Mouse (Mus musculus) hindbrain, embryonic 15.5 days (tissue): Measurements from ENCODE around the gene Dnajc28. TPM values are rescaled to one million over a fixed set of nuclear protein-coding genes. Genes with fewer than 3 reads are reported as not detected.

Experiments used
- ATAC-seq: fragments of 200-750 bp; cut with Nextera tagmentation; 2 replicates; pipeline ENCODE4 v1.8.0; 2017; ENCODE audit warnings: low read depth, moderate number of reproducible peaks, moderate TSS enrichment; ENCODE audit not compliant: low FRiP score
- H3K27ac ChIP-seq: fragments of 300-500 bp; sonication (generic); replicated peaks from 2 replicates; pipeline ENCODE4 v1.5.1; 2015; ENCODE audit warnings: mild to moderate bottlenecking, inconsistent platforms
- H3K27me3 ChIP-seq: fragments of 300-500 bp; sonication (generic); 2 replicates; pipeline ENCODE4 v1.6.1; 2015; ENCODE audit warnings: control low read depth, inconsistent platforms
- H3K36me3 ChIP-seq: fragments of 300-500 bp; sonication (generic); 2 replicates; pipeline ENCODE4 v1.6.1; 2015; ENCODE audit warnings: control low read depth, inconsistent platforms
- H3K4me1 ChIP-seq: fragments of 300-500 bp; sonication (generic); replicated peaks from 2 replicates; pipeline ENCODE4 v1.6.1; 2015; ENCODE audit warnings: control low read depth, inconsistent platforms
- H3K4me2 ChIP-seq: fragments of 300-500 bp; sonication (generic); 2 replicates; pipeline ENCODE4 v1.6.1; 2015; ENCODE audit warnings: moderate library complexity, mild to moderate bottlenecking, inconsistent platforms
- H3K4me3 ChIP-seq: fragments of 300-500 bp; sonication (generic); 2 replicates; pipeline ENCODE4 v1.5.1; 2015; ENCODE audit warnings: mild to moderate bottlenecking, inconsistent platforms
- H3K9ac ChIP-seq: fragments of 300-500 bp; sonication (generic); 2 replicates; pipeline ENCODE4 v1.6.1; 2015; ENCODE audit warnings: inconsistent platforms
- H3K9me3 ChIP-seq: fragments of 300-500 bp; sonication (generic); 2 replicates; pipeline ENCODE4 v1.6.1; 2016; ENCODE audit warnings: control low read depth, inconsistent platforms
- WGBS: fragments of 180-500 bp; shearing (Covaris S2); methylation state at CpG from one replicate; pipeline ENCODE4 v1.1.7; 2015; 5-methylcytosine and 5-hydroxymethylcytosine counted together
- polyA plus RNA-seq: library from polyadenylated mRNA; unstranded; fragments of >200 nt; fragmentation: Nextera tagmentation; extraction: Ambion mirVana; gene quantifications from 2 replicates; pipeline ENCODE4 v1.2.1, GENCODE M21; 2015

Dnajc28 gene
- polyA plus RNA-seq, 1 experiment from 2014 or later = 5.6 TPM

DNA sequence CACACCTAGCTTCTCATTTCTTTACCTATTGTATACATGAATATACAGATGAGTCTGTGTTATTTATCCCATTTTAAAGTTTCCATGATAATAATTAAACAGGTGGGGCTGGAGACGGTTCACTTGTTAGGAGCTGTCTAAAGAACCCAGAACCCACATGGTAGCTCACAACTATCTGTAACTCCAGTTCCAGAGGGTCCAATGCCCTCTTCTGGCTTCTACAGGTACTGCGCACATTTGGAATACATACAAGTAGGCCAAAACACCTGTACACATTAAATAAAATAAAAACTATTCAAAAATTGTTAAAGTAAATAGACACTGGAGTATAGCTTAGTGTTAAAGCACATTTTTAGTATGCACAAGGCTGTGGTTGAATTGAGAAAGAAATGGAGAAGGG, 36.5 kb downstream of the Dnajc28 start:
- ATAC-seq = no peak
- Histone ChIP-seq H3K27me3 (no peaks in the 10 kb centered on the region), H3K36me3 (peaks cover 23% of the 10 kb centered on the region), H3K4me3 (no peak overlapping the region), H3K9me3 (no peaks in the 10 kb centered on the region), H3K4me2 (no peak overlapping the region), H3K4me1 (no peaks in the 10 kb centered on the region), H3K27ac (no peak overlapping the region), H3K9ac (no peak overlapping the region)
- 73% methylated on average over 2 of the region's 2 CpGs for WGBS

- peaks cover 15% of the 10 kb centered on the region for H3K36me3 ChIP-seq
- H3K4me3 ChIP-seq = no peak overlapping the region
- H3K4me1 ChIP-seq = no peaks in the 10 kb centered on the region
- 81% methylated on average over 14 of the region's 14 CpGs for WGBS
- no peaks in the 10 kb centered on the region for H3K27me3 ChIP-seq
- no peak overlapping the region for H3K4me2 ChIP-seq
- no peak for ATAC-seq
- H3K9me3 ChIP-seq = no peaks in the 10 kb centered on the region
- no peak overlapping the region for H3K27ac ChIP-seq
- no peak overlapping the region for H3K9ac ChIP-seq
Observed at GRCm38 (mm10) chr16:91578980-91579720, 39.7 kb downstream of the Dnajc28 start.

DNA sequence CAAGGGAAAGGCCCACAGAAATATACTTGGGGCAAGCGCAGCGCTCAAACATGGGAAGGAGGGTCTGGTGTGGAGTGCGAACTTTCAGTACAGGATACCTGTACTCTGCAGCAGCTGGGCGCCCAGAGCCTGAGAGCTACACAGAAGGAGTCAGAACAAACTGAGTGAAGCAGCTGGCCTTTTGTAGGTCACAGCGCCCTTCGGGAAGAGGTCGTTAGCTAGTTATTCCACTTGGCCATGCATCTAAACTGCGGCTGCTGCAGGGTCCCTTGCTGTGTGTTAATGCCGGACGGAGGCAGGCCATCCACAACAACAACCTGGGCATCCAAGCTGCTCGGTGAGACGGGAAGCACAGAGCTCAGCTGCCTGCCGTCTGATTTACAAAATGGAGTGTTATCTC, 43.7 kb downstream of the Dnajc28 start:
- no peak for ATAC-seq
- Histone ChIP-seq H3K27ac (no peak overlapping the region), H3K36me3 (peaks cover 11% of the 10 kb centered on the region; the same call in 1 of the 2 replicates), H3K4me1 (no peaks in the 10 kb centered on the region), H3K9me3 (no peaks in the 10 kb centered on the region), H3K4me3 (no peak overlapping the region), H3K4me2 (no peak overlapping the region), H3K9ac (no peak overlapping the region), H3K27me3 (no peaks in the 10 kb centered on the region)
- WGBS = 68% methylated on average over 13 of the region's 13 CpGs

GRCm38 (mm10) chr16:91571105-91571504, 47.7 kb downstream of the Dnajc28 start:
- H3K27me3 ChIP-seq = no peaks in the 10 kb centered on the region
- H3K4me3 ChIP-seq = no peak overlapping the region
- H3K4me1 ChIP-seq = no peaks in the 10 kb centered on the region
- H3K27ac ChIP-seq = no peak overlapping the region
- no peak overlapping the region for H3K4me2 ChIP-seq
- H3K9ac ChIP-seq = no peak overlapping the region
- H3K9me3 ChIP-seq = no peaks in the 10 kb centered on the region
- H3K36me3 ChIP-seq = 0 out of 2 replicates have a peak, but pooled peaks cover 3% of the 10 kb centered on the region
- WGBS = 78% methylated on average over 3 of the region's 3 CpGs
- ATAC-seq = no peak

DNA sequence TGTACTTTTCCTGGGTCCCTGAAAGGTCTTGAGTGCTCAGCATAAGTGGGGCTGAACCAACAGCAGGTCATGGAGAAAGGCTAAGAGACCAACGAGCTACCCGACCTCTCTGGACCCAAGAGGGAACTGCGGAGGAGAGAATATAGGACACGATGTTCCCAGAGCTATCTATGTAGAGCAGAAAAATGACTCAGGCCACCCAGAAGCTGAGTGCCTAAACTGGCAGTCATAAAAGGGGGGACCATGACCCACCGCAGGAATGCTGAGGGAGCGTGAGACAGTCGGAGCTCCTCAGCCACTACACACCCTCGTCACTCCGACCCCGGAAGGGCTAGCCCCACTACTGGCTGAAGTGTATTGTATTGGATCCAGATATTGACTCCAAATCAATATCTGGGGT, 49.9 kb downstream of the Dnajc28 start:
- Histone ChIP-seq H3K4me2 (no peak overlapping the region), H3K9ac (no peak overlapping the region), H3K4me3 (no peak overlapping the region), H3K9me3 (no peaks in the 10 kb centered on the region), H3K27ac (no peak overlapping the region), H3K36me3 (peaks cover 11% of the 10 kb centered on the region), H3K4me1 (no peaks in the 10 kb centered on the region), H3K27me3 (no peaks in the 10 kb centered on the region)
- WGBS = 86% methylated on average over 10 of the region's 10 CpGs
- ATAC-seq = no peak

DNA sequence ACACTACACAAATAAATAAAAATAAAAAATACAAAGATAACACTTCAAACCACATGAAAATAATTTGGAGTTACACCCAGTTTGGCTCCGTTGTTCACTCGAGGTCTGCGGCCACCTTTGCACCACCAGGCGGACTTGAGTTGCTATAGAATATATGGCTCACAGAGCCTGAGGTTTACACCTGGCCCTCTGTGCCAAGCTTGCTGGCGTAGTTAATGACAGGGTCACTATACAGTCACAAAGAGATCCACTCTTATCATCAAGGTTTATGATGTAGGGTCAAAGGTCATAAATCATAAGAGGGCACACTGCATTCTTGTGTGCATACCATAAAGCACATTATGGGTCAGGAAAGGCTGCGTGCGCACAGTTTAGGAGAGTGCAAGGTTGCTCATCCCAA, 52.8 kb downstream of the Dnajc28 start:
- no peak overlapping the region for H3K4me2 ChIP-seq
- no peaks in the 10 kb centered on the region for H3K9me3 ChIP-seq
- no peaks in the 10 kb centered on the region for H3K4me1 ChIP-seq
- WGBS = 89% methylated on average over 7 of the region's 7 CpGs
- H3K27ac ChIP-seq = no peak overlapping the region
- H3K27me3 ChIP-seq = no peaks in the 10 kb centered on the region
- H3K36me3 ChIP-seq = peaks cover 32% of the 10 kb centered on the region
- H3K9ac ChIP-seq = no peak overlapping the region
- ATAC-seq = no peak
- H3K4me3 ChIP-seq = no peak overlapping the region

GRCm38 (mm10) chr16:91565292-91565951, 53.4 kb downstream of the Dnajc28 start:
- H3K27ac ChIP-seq = no peak overlapping the region

GRCm38 (mm10) chr16:91564580-91565291, 54.1 kb downstream of the Dnajc28 start:
- Histone ChIP-seq H3K9ac (no peak overlapping the region), H3K36me3 (peaks cover 37% of the 10 kb centered on the region), H3K27ac (no peak overlapping the region), H3K27me3 (no peaks in the 10 kb centered on the region), H3K4me1 (no peaks in the 10 kb centered on the region), H3K4me3 (no peak overlapping the region), H3K9me3 (no peaks in the 10 kb centered on the region), H3K4me2 (no peak overlapping the region)
- ATAC-seq = no peak
- 82% methylated on average over 4 of the region's 4 CpGs for WGBS

More at GRCm38 (mm10) chr16:91565292-91565951, 53.4 kb downstream of the Dnajc28 start:
- 67% methylated on average over 9 of the region's 9 CpGs for WGBS
- H3K27me3 ChIP-seq = no peaks in the 10 kb centered on the region
- peaks cover 35% of the 10 kb centered on the region for H3K36me3 ChIP-seq
- no peak for ATAC-seq
- H3K4me3 ChIP-seq = no peak overlapping the region
- H3K4me2 ChIP-seq = no peak overlapping the region
- H3K9ac ChIP-seq = no peak overlapping the region
- H3K9me3 ChIP-seq = no peaks in the 10 kb centered on the region
- no peaks in the 10 kb centered on the region for H3K4me1 ChIP-seq

Other genes with a start within 250 kb of the Dnajc28 start
- 37.1 and 39.5 TPM in 2 replicates for gene Ifnar2, start 246.2 kb downstream of the Dnajc28 start, polyA plus RNA-seq
- not detected in 2 replicates for gene Gm21970, start 227.3 kb downstream of the Dnajc28 start, polyA plus RNA-seq
- 12.2 and 16.4 TPM in 2 replicates for gene Il10rb, start 212.9 kb downstream of the Dnajc28 start, polyA plus RNA-seq
- gene Ifnar1, start 133.8 kb downstream of the Dnajc28 start, polyA plus RNA-seq = 48.3 and 51.4 TPM in 2 replicates
- 105 and 106 TPM in 2 replicates for gene Ifngr2, start 72.0 kb downstream of the Dnajc28 start, polyA plus RNA-seq
- gene Tmem50b, start 21.2 kb downstream of the Dnajc28 start, polyA plus RNA-seq = 99.3 and 105 TPM in 2 replicates
- 56.7 and 59.1 TPM in 2 replicates for gene Gart, start 27.9 kb upstream of the Dnajc28 start, polyA plus RNA-seq
- 110 and 114 TPM in 2 replicates for gene Son, start 28.5 kb upstream of the Dnajc28 start, polyA plus RNA-seq
- 19.7 and 21.1 TPM in 2 replicates for gene Donson, start 69.7 kb upstream of the Dnajc28 start, polyA plus RNA-seq
- 92.8 and 93.4 TPM in 2 replicates for gene Cryzl1, start 109.9 kb upstream of the Dnajc28 start, polyA plus RNA-seq
- 57.8 and 60.2 TPM in 2 replicates for gene Itsn1, start 110.3 kb upstream of the Dnajc28 start, polyA plus RNA-seq